Mouse (Mus musculus): ENCODE results near the gene Xpo1.
"Not testable (repeated sequence)": the region's sequence is repeated elsewhere in the genome, so short reads cannot be mapped to it uniquely, and the experiment has no call there.

Xpo1 gene

GRCm38 (mm10) chr11:23298301-23298700 lies 42.5 kb downstream of the Xpo1 start:
- no peak for DNase-seq (ENCODE audit: low spot score in 2 of 2)

- no peak for DNase-seq (ENCODE audit: low spot score in 2 of 2)
These were observed 44.1 kb downstream of the Xpo1 start for GRCm38 (mm10) chr11:23299910-23300309.

GRCm38 (mm10) chr11:23303126-23303525 lies 47.3 kb downstream of the Xpo1 start:
- no peak for DNase-seq (ENCODE audit: low spot score in 2 of 2)

- DNase-seq (ENCODE audit: low spot score in 2 of 2) = not testable (repeated sequence)
These were observed 49.3 kb downstream of the Xpo1 start for GRCm38 (mm10) chr11:23305101-23305672.

- peak; percentile 97 to 99 for DNase-seq (ENCODE audit: low spot score in 2 of 2)
These were observed 50.1 kb downstream of the Xpo1 start for GRCm38 (mm10) chr11:23305673-23306608.

- peak; percentile 57 to 65 for DNase-seq (ENCODE audit: low spot score in 2 of 2)
These were observed 51.1 kb downstream of the Xpo1 start, which contains the start of gene Usp34 for GRCm38 (mm10) chr11:23306764-23307565. Usp34 (plus strand) TSS chr11:23306895.

GRCm38 (mm10) chr11:23307566-23307920 lies 51.7 kb downstream of the Xpo1 start:
- DNase-seq (ENCODE audit: low spot score in 2 of 2) = no peak

GRCm38 (mm10) chr11:23313496-23313895 lies 57.7 kb downstream of the Xpo1 start:
- peak in 1 of 2 experiments; percentile 6 for DNase-seq (ENCODE audit: low spot score in 2 of 2)

GRCm38 (mm10) chr11:23329413-23329812 lies 73.6 kb downstream of the Xpo1 start:
- no peak for DNase-seq (ENCODE audit: low spot score in 2 of 2)

- DNase-seq (ENCODE audit: low spot score in 2 of 2) = no peak
These were observed 76.3 kb downstream of the Xpo1 start for GRCm38 (mm10) chr11:23332136-23332535.

GRCm38 (mm10) chr11:23335160-23335559 lies 79.3 kb downstream of the Xpo1 start:
- no peak for DNase-seq (ENCODE audit: low spot score in 2 of 2)

Measured in spleen, postnatal 36 days (tissue).